Mouse (Mus musculus) forebrain, embryonic 16.5 days (tissue): ENCODE measurements around the gene Lemd1. TPM values are rescaled to one million over a fixed set of nuclear protein-coding genes. Genes with fewer than 3 reads are reported as not detected.
A peak's percentile ranks its signal among the peaks of the same experiment; 100 is the strongest.
"Not testable (repeated sequence)": the region's sequence is repeated elsewhere in the genome, so short reads cannot be mapped to it uniquely, and the experiment has no call there.

Experiments
- ATAC-seq: fragments of 200-750 bp; cut with Nextera tagmentation; 2 replicates; pipeline ENCODE4 v1.8.0; 2017; ENCODE audit warnings: mild to moderate bottlenecking, moderate library complexity
- H3K27ac ChIP-seq: fragments of 300-500 bp; sonication (generic); 2 replicates; pipeline ENCODE4 v1.5.1; 2014; ENCODE audit warnings: low read length, control low read depth
- H3K27me3 ChIP-seq: fragments of 300-500 bp; sonication (generic); replicated peaks from 2 replicates; pipeline ENCODE4 v1.6.1; 2014; ENCODE audit warnings: low read length; ENCODE audit not compliant: control insufficient read depth, insufficient read depth
- H3K36me3 ChIP-seq: fragments of 300-500 bp; sonication (generic); 2 replicates; pipeline ENCODE4 v1.6.1; 2014; ENCODE audit not compliant: control insufficient read depth, insufficient read depth
- H3K4me1 ChIP-seq: fragments of 300-500 bp; sonication (generic); replicated peaks from 2 replicates; pipeline ENCODE4 v1.6.1; 2014; ENCODE audit warnings: low read length; ENCODE audit not compliant: control insufficient read depth, insufficient read depth
- H3K4me2 ChIP-seq: fragments of 300-500 bp; sonication (generic); 2 replicates; pipeline ENCODE4 v1.6.1; 2014; ENCODE audit warnings: mild to moderate bottlenecking, low read length, control low read depth
- H3K4me3 ChIP-seq: fragments of 300-500 bp; sonication (generic); replicated peaks from 2 replicates; pipeline ENCODE4 v1.5.1; 2014; ENCODE audit warnings: mild to moderate bottlenecking, low read length, control low read depth
- H3K9ac ChIP-seq: fragments of 300-500 bp; sonication (generic); replicated peaks from 2 replicates; pipeline ENCODE4 v1.6.1; 2014; ENCODE audit warnings: low read depth, low read length, control low read depth
- H3K9me3 ChIP-seq: fragments of 300-500 bp; sonication (generic); 2 replicates; pipeline ENCODE4 v1.6.1; 2016; ENCODE audit warnings: low read length; ENCODE audit not compliant: control insufficient read depth
- WGBS: fragments of 180-500 bp; shearing (Covaris S2); extraction: QIAGEN DNeasy Blood & Tissue Kit; methylation state at CpG from one replicate; pipeline ENCODE4 v1.1.7; 2014; 5-methylcytosine and 5-hydroxymethylcytosine counted together
- polyA plus RNA-seq: library from polyadenylated mRNA; unstranded; fragments of >200 nt; fragmentation: Nextera tagmentation; extraction: Ambion mirVana; gene quantifications from 2 replicates; pipeline ENCODE4 v1.2.1, GENCODE M21; 2015

The Lemd1 gene
- polyA plus RNA-seq, 1 experiment from 2014 or later, result 18.4 TPM

GRCm38 (mm10) chr1:132268418-132269060 is 77.3 kb downstream of the Lemd1 start:
- ATAC-seq, result peak; percentile 33; the same call in 1 of the 2 replicates
- Histone ChIP-seq H3K27me3 (no peaks in the 10 kb centered on the region), H3K27ac (no peak overlapping the region), H3K9me3 (no peaks in the 10 kb centered on the region), H3K36me3 (no peaks in the 10 kb centered on the region), H3K4me1 (peaks cover 7% of the 10 kb centered on the region), H3K9ac (no peak overlapping the region), H3K4me2 (no peak overlapping the region), H3K4me3 (no peak overlapping the region)
- WGBS, result 45% methylated on average over 7 of the region's 7 CpGs

GRCm38 (mm10) chr1:132271237-132271636 is 80.0 kb downstream of the Lemd1 start:
- ATAC-seq, result no peak
- Histone ChIP-seq H3K9ac (no peak overlapping the region), H3K27me3 (no peaks in the 10 kb centered on the region), H3K36me3 (no peaks in the 10 kb centered on the region), H3K4me2 (no peak overlapping the region), H3K4me1 (peaks cover 7% of the 10 kb centered on the region), H3K4me3 (no peak overlapping the region), H3K9me3 (no peaks in the 10 kb centered on the region), H3K27ac (no peak overlapping the region)
- 38% methylated on average over 3 of the region's 3 CpGs for WGBS

GRCm38 (mm10) chr1:132276694-132277093 is 85.5 kb downstream of the Lemd1 start:
- Histone ChIP-seq H3K4me1 (peaks cover 3% of the 10 kb centered on the region), H3K9me3 (no peaks in the 10 kb centered on the region), H3K36me3 (no peaks in the 10 kb centered on the region)

GRCm38 (mm10) chr1:132277124-132277523 is 85.9 kb downstream of the Lemd1 start:
- no peak overlapping the region for H3K9ac ChIP-seq
- H3K4me1 ChIP-seq, result peaks cover 7% of the 10 kb centered on the region
- no peak overlapping the region for H3K27ac ChIP-seq
- H3K36me3 ChIP-seq, result no peaks in the 10 kb centered on the region
- H3K4me3 ChIP-seq, result no peak overlapping the region
- WGBS, result 78% methylated on average over 6 of the region's 6 CpGs
- H3K27me3 ChIP-seq, result no peaks in the 10 kb centered on the region
- no peak for ATAC-seq
- H3K4me2 ChIP-seq, result no peak overlapping the region
- H3K9me3 ChIP-seq, result no peaks in the 10 kb centered on the region

More at GRCm38 (mm10) chr1:132276694-132277093, 85.5 kb downstream of the Lemd1 start:
- 76% methylated on average over 3 of the region's 3 CpGs for WGBS
- no peaks in the 10 kb centered on the region for H3K27me3 ChIP-seq
- H3K4me2 ChIP-seq, result no peak overlapping the region
- no peak overlapping the region for H3K4me3 ChIP-seq
- no peak for ATAC-seq
- H3K9ac ChIP-seq, result no peak overlapping the region
- no peak overlapping the region for H3K27ac ChIP-seq

GRCm38 (mm10) chr1:132280636-132281035 is 89.4 kb downstream of the Lemd1 start:
- H3K36me3 ChIP-seq, H3K4me3 ChIP-seq, H3K9me3 ChIP-seq, H3K4me2 ChIP-seq, H3K27ac ChIP-seq, H3K9ac ChIP-seq, H3K27me3 ChIP-seq, ATAC-seq: not testable (repeated sequence)
- 79% methylated on average over 6 of the region's 6 CpGs for WGBS
- peaks cover 15% of the 10 kb centered on the region for H3K4me1 ChIP-seq

GRCm38 (mm10) chr1:132281523-132282176 is 90.4 kb downstream of the Lemd1 start:
- peak; percentile 51 for ATAC-seq
- H3K27ac ChIP-seq, result peak overlapping the region; percentile 50
- 3% methylated on average over 8 of the region's 8 CpGs for WGBS
- peak overlapping the region; percentile 3; the same call in 1 of the 2 replicates for H3K4me2 ChIP-seq
- H3K36me3 ChIP-seq, result no peaks in the 10 kb centered on the region
- H3K4me1 ChIP-seq, result peaks cover 15% of the 10 kb centered on the region
- no peaks in the 10 kb centered on the region for H3K27me3 ChIP-seq
- no peaks in the 10 kb centered on the region for H3K9me3 ChIP-seq
- H3K9ac ChIP-seq, result 0 out of 2 replicates have a peak overlapping the region, but pooled peaks have one; percentile 17
- no peak overlapping the region for H3K4me3 ChIP-seq

GRCm38 (mm10) chr1:132282177-132282536 is 90.9 kb downstream of the Lemd1 start:
- no peaks in the 10 kb centered on the region for H3K27me3 ChIP-seq
- no peaks in the 10 kb centered on the region for H3K9me3 ChIP-seq
- no peak overlapping the region for H3K4me3 ChIP-seq
- H3K9ac ChIP-seq, result no peak overlapping the region
- no peaks in the 10 kb centered on the region for H3K36me3 ChIP-seq
- H3K27ac ChIP-seq, result no peak overlapping the region
- 78% methylated on average over 2 of the region's 2 CpGs for WGBS
- ATAC-seq, result peak; percentile 47
- peaks cover 15% of the 10 kb centered on the region for H3K4me1 ChIP-seq
- H3K4me2 ChIP-seq, result no peak overlapping the region

- Histone ChIP-seq H3K27me3 (no peaks in the 10 kb centered on the region), H3K4me3 (no peak overlapping the region), H3K9ac (no peak overlapping the region), H3K4me2 (no peak overlapping the region), H3K36me3 (no peaks in the 10 kb centered on the region), H3K9me3 (no peaks in the 10 kb centered on the region), H3K27ac (no peak overlapping the region), H3K4me1 (peaks cover 23% of the 10 kb centered on the region)
- ATAC-seq, result no peak
- WGBS, result 61% methylated on average over 13 of the region's 13 CpGs
Measured at GRCm38 (mm10) chr1:132283018-132283417, 91.8 kb downstream of the Lemd1 start.

- Histone ChIP-seq H3K4me1 (peaks cover 46% of the 10 kb centered on the region), H3K9me3 (no peaks in the 10 kb centered on the region), H3K27me3 (no peaks in the 10 kb centered on the region), H3K27ac (no peak overlapping the region), H3K4me3 (no peak overlapping the region), H3K36me3 (no peaks in the 10 kb centered on the region), H3K4me2 (no peak overlapping the region), H3K9ac (no peak overlapping the region)
- no peak for ATAC-seq
- WGBS, result 62% methylated on average over 1 of the region's 1 CpGs
Measured at GRCm38 (mm10) chr1:132286735-132287134, 95.5 kb downstream of the Lemd1 start.
